Mouse (Mus musculus): ENCODE measurements around the gene Vmn2r80.
"Not testable (repeated sequence)": the region's sequence is repeated elsewhere in the genome, so short reads cannot be mapped to it uniquely, and the experiment has no call there.

The Vmn2r80 gene

GRCm38 (mm10) chr10:79148469-79148868 is at the start of gene Vmn2r80:
Vmn2r80 (plus strand) TSS chr10:79148769.
- CTCF ChIA-PET: not testable (repeated sequence)

GRCm38 (mm10) chr10:79106325-79107282 is 42.0 kb upstream of the Vmn2r80 start:
- ChIA-PET POLR2A (no interaction called here), CTCF (interaction anchor here in 2 of 4 experiments (0.6 to 1.0 kb wide), 2 partner anchors 187 to 363 kb away, joined by 3 read pairs; no protein-coding TSS in a partner anchor)

More at GRCm38 (mm10) chr10:79148469-79148868, at the start of gene Vmn2r80:
- POLR2A ChIA-PET: not testable (repeated sequence)

- ChIA-PET CTCF (interaction anchor here in 1 of 4 experiments (1.5 kb wide), 1 partner anchor 9 kb away, joined by 4 read pairs; no protein-coding TSS in a partner anchor), POLR2A (interaction anchor here in 1 of 4 experiments (0.5 kb wide), 1 partner anchor 15 kb away, joined by 4 read pairs; no protein-coding TSS in a partner anchor)
Measured at GRCm38 (mm10) chr10:79107531-79107930, 41.0 kb upstream of the Vmn2r80 start.

GRCm38 (mm10) chr10:79109156-79109555 is 39.4 kb upstream of the Vmn2r80 start:
- CTCF ChIA-PET: no interaction called here
- POLR2A ChIA-PET: no interaction called here

GRCm38 (mm10) chr10:79110482-79110881 is 38.1 kb upstream of the Vmn2r80 start:
- ChIA-PET CTCF (no interaction called here), POLR2A (interaction anchor here in 1 of 4 experiments (0.6 kb wide), 1 partner anchor 18 kb away, joined by 3 read pairs; no protein-coding TSS in a partner anchor)

- POLR2A ChIA-PET: no interaction called here
- CTCF ChIA-PET: interaction anchor here in 1 of 4 experiments (1.0 kb wide), 1 partner anchor 359 kb away, joined by 4 read pairs; no protein-coding TSS in a partner anchor
Measured at GRCm38 (mm10) chr10:79115085-79115484, 33.5 kb upstream of the Vmn2r80 start.

GRCm38 (mm10) chr10:79116125-79116849 is 32.3 kb upstream of the Vmn2r80 start:
- POLR2A ChIA-PET: interaction anchor here in 1 of 4 experiments (0.6 kb wide), 1 partner anchor 690 kb away, joined by 3 read pairs; no protein-coding TSS in a partner anchor
- CTCF ChIA-PET: interaction anchor here in 3 of 4 experiments (0.6 to 1.8 kb wide), 11 partner anchors 8 to 370 kb away, joined by 3 to 8 read pairs (median 4); no protein-coding TSS in a partner anchor

- POLR2A ChIA-PET: no interaction called here
Measured at GRCm38 (mm10) chr10:79151602-79152001, 3.0 kb downstream of the Vmn2r80 start.

GRCm38 (mm10) chr10:79199973-79200372 is 51.4 kb downstream of the Vmn2r80 start:
- CTCF ChIA-PET, POLR2A ChIA-PET: not testable (repeated sequence)

More at GRCm38 (mm10) chr10:79151602-79152001, 3.0 kb downstream of the Vmn2r80 start:
- CTCF ChIA-PET: no interaction called here

- ChIA-PET POLR2A (no interaction called here), CTCF (no interaction called here)
Measured at GRCm38 (mm10) chr10:79220432-79220831, 71.9 kb downstream of the Vmn2r80 start.

- ChIA-PET POLR2A (no interaction called here), CTCF (interaction anchor here in 1 of 4 experiments (0.7 kb wide), 1 partner anchor 294 kb away, joined by 3 read pairs; no protein-coding TSS in a partner anchor)
Measured at GRCm38 (mm10) chr10:79221606-79222005, 73.0 kb downstream of the Vmn2r80 start.

GRCm38 (mm10) chr10:79222214-79222613 is 73.6 kb downstream of the Vmn2r80 start:
- ChIA-PET POLR2A (interaction anchor here in 1 of 4 experiments (0.7 kb wide), 1 partner anchor 992 kb away, joined by 3 read pairs; no protein-coding TSS in a partner anchor), CTCF (no interaction called here)
